Mouse (Mus musculus) neural tube, embryonic 15.5 days (tissue): ENCODE measurements at regions not wholly inside any gene's neighbourhood (a gene's known extent, or its start where the extent isn't known, plus 50 kb on each side); places are given as distances from the start of the nearest gene placed in this dataset.

Experiments used
- ATAC-seq: fragments of 200-750 bp; cut with Nextera tagmentation; 2 replicates; pipeline ENCODE4 v1.8.0; 2017; ENCODE audit warnings: mild to moderate bottlenecking, moderate TSS enrichment, moderate library complexity; ENCODE audit not compliant: low FRiP score
- H3K27ac ChIP-seq: fragments of 300-500 bp; sonication (generic); replicated peaks from 2 replicates; pipeline ENCODE4 v1.5.1; 2015; ENCODE audit warnings: mild to moderate bottlenecking, inconsistent platforms
- H3K27me3 ChIP-seq: fragments of 300-500 bp; sonication (generic); replicated peaks from 2 replicates; pipeline ENCODE4 v1.6.1; 2015; ENCODE audit warnings: inconsistent platforms
- H3K36me3 ChIP-seq: fragments of 300-500 bp; sonication (generic); 2 replicates; pipeline ENCODE4 v1.6.1; 2015; ENCODE audit warnings: inconsistent platforms
- H3K4me1 ChIP-seq: fragments of 300-500 bp; sonication (generic); 2 replicates; pipeline ENCODE4 v1.6.1; 2015; ENCODE audit warnings: inconsistent platforms
- H3K4me2 ChIP-seq: fragments of 300-500 bp; sonication (generic); 2 replicates; pipeline ENCODE4 v1.6.1; 2015; ENCODE audit warnings: inconsistent platforms, mild to moderate bottlenecking, moderate library complexity
- H3K4me3 ChIP-seq: fragments of 300-500 bp; sonication (generic); replicated peaks from 2 replicates; pipeline ENCODE4 v1.5.1; 2015; ENCODE audit warnings: mild to moderate bottlenecking, inconsistent platforms
- H3K9ac ChIP-seq: fragments of 300-500 bp; sonication (generic); replicated peaks from 2 replicates; pipeline ENCODE4 v1.6.1; 2015; ENCODE audit warnings: mild to moderate bottlenecking, inconsistent platforms
- H3K9me3 ChIP-seq: fragments of 300-500 bp; sonication (generic); replicated peaks from 2 replicates; pipeline ENCODE4 v1.6.1; 2016; ENCODE audit warnings: inconsistent platforms
- WGBS: fragments of 180-500 bp; shearing (Covaris S2); methylation state at CpG from one replicate; pipeline ENCODE4 v1.1.7; 2015; ENCODE audit warnings: mixed read lengths; 5-methylcytosine and 5-hydroxymethylcytosine counted together

DNA sequence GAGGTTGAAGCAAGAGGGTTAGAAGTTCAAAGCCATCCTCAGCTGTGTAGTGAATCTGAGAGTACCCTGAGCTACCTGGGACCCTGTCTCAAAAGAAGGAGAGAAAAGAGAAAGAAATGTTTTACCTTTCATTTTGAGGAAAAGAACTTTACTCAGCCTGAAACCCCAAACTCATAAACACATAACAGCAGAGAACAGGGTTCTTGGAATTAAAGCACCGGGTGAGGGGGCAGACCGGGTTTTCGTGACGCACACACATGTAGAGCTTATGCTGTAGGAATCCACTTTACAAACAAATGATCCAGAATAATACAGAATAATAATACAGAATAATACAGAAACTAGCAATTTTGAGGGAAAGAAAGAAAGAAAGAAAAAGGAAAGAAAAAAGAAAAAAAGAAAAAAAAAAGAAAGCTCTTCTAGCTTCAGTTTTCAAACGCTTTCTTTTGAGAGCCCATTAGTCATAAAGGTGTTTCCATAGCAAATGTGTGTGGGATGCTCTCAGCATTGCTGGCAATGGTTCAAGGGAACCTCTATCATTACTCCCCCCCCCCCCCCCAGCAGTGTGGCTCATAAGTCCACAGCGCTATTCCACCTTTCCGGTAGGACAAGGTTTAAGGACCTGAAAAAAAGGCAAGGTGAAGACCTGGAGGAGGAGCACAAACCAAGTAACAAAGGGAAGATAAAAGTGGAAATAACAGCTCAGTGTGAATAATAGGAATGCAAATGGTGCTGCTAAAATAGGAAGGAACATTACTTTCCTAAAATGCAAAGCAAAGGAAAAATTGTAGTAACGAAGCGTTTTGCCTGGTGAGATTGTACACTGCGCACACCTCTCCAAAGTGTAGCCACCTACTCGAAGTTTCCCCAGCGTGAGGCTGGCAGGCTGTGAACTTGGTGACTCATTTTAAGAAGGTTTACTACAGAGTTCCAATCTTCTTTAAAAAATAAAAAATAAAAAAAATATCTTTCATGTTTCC is 110.3 kb downstream of the Btg1 start:
- WGBS: 87% methylated on average over 12 of the region's 12 CpGs
- Histone ChIP-seq H3K36me3 (no peaks in the 10 kb centered on the region), H3K4me3 (no peak overlapping the region), H3K4me2 (no peak overlapping the region), H3K9me3 (no peaks in the 10 kb centered on the region), H3K27me3 (no peaks in the 10 kb centered on the region), H3K4me1 (peaks cover 8% of the 10 kb centered on the region), H3K27ac (no peak overlapping the region), H3K9ac (no peak overlapping the region)
- ATAC-seq: no peak

DNA sequence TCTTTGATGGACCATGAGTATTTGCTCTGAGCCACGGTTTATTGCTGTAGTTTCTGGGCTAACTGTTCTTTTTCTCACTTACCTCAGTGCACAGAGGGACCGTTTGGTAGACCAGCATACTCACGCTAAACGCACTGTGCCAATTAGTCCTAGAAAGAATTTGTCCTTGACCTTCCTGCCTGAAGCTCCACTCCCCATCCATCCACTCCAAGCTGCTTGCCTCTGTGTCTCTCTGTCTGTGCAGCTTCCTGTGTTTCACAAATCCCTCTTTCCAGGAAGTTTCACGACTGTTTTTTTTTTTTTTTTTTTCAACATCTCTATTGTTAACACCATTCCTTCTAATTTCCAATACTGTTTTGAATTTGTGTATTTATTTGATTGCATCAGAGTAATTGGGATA is 116.8 kb downstream of the Btg1 start:
- Histone ChIP-seq H3K27ac (no peak overlapping the region), H3K4me2 (no peak overlapping the region), H3K4me3 (no peak overlapping the region), H3K9me3 (no peaks in the 10 kb centered on the region), H3K36me3 (no peaks in the 10 kb centered on the region), H3K27me3 (no peaks in the 10 kb centered on the region), H3K9ac (no peak overlapping the region), H3K4me1 (no peaks in the 10 kb centered on the region)
- 57% methylated on average over 5 of the region's 5 CpGs for WGBS
- no peak for ATAC-seq

DNA sequence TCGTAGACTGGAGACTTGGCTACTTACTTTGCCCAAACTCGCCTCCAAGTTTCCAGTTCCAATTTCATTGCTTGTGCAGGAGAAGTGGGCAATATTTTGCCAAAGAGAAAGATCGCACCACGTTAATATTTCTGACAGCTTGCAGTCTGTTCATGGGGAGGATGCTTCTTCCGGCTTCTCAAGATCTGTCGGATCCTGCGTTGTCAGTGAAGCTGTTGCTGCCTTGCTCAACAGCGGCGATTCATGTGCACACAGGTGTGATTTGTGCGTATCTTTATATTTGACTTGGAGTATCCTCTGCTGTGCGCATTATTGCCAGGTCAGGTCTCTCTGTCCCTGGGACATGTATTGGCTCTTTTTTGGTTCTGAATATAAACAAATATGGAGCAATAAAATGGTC is 118.3 kb downstream of the Btg1 start:
- no peak overlapping the region for H3K4me3 ChIP-seq
- no peak overlapping the region for H3K27ac ChIP-seq

DNA sequence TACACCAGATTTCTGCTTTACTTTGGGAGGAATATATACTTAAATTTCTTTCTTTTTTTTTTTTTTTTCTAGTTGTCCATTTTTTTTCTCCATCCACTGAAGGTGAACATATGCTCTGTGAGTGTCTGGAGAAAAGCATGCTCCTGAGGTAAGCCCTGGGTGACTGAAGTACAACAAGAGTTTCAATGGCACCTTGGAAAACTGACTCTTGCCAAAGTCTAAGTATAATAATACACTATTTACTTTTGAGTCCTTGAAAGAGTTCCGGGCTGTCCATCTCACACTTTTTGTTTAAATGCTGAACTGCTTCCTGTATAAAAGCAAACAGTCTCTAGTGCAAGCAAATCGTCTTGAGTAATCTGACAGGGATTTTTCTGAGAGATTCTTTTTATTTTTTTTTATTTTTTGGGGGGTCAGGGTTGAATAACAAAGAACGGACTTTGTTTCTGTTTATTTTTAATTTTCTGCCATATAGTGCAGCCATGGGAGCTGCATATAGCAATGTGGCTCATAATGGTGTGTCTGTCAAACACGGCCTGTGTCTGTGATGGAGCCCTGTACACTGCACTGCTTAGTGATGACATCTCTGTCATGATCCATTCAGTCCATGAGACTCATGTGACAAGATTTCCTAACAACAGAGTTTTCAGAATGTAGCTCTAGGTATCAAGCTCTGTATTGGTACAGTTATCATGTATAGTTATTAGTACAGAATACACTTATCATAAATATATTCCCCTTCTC is 119.3 kb downstream of the Btg1 start:
- Histone ChIP-seq H3K4me2 (no peak overlapping the region), H3K9me3 (no peaks in the 10 kb centered on the region), H3K27me3 (no peaks in the 10 kb centered on the region), H3K4me3 (no peak overlapping the region), H3K9ac (no peak overlapping the region), H3K36me3 (no peaks in the 10 kb centered on the region), H3K4me1 (no peaks in the 10 kb centered on the region), H3K27ac (no peak overlapping the region)
- WGBS: 79% methylated on average over 4 of the region's 4 CpGs
- no peak for ATAC-seq

More for the DNA sequence above, 118.3 kb downstream of the Btg1 start:
- ATAC-seq: no peak
- Histone ChIP-seq H3K27me3 (no peaks in the 10 kb centered on the region), H3K4me2 (no peak overlapping the region), H3K9me3 (no peaks in the 10 kb centered on the region), H3K9ac (no peak overlapping the region), H3K4me1 (no peaks in the 10 kb centered on the region), H3K36me3 (no peaks in the 10 kb centered on the region)
- WGBS: 93% methylated on average over 11 of the region's 11 CpGs

DNA sequence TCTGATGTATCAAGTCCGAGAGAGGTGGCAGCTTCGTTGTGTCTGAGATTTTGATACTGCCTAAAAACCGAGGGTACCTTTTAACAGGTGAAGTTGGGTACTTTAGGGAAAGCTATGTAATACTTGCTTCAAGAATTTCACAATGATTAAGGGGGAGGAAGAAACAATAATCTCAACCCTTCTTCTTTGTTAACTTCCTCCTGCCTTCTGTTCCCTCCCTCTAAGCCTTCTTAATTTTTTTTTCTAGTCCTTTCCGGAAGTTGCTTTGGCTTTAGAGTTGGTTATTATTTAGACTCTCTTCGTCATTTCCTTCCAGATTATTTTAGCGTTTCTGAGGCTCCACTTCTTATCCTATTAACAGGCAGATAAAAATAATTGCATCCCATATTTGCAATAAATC is 121.2 kb downstream of the Btg1 start:
- no peaks in the 10 kb centered on the region for H3K9me3 ChIP-seq
- H3K4me3 ChIP-seq: no peak overlapping the region
- no peaks in the 10 kb centered on the region for H3K27me3 ChIP-seq
- H3K27ac ChIP-seq: no peak overlapping the region
- no peaks in the 10 kb centered on the region for H3K36me3 ChIP-seq
- no peak overlapping the region for H3K4me2 ChIP-seq
- H3K9ac ChIP-seq: no peak overlapping the region
- WGBS: 93% methylated on average over 6 of the region's 6 CpGs
- no peaks in the 10 kb centered on the region for H3K4me1 ChIP-seq
- ATAC-seq: no peak

DNA sequence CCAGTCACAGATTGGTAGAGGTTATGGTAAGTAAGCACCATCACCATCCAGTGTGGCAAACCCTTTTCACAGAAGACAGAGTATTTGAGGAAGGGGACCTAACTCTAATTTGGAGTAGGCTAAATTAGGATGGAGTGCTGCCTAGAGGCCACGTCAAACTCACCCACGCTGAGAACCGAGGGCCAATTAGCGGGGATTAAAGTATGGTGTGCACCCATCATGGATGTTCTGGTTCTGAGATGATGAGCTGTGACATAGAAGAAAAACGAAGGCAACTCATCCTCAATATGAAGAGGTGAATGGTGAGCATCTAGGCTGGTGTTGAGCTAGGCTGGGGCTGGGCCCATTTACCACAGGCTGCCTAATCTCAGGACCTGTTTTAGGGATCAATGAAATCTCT is 121.8 kb downstream of the Btg1 start:
- Histone ChIP-seq H3K27ac (no peak overlapping the region), H3K4me1 (no peaks in the 10 kb centered on the region), H3K9ac (no peak overlapping the region), H3K36me3 (no peaks in the 10 kb centered on the region), H3K4me2 (no peak overlapping the region), H3K4me3 (no peak overlapping the region), H3K27me3 (no peaks in the 10 kb centered on the region), H3K9me3 (no peaks in the 10 kb centered on the region)
- 98% methylated on average over 5 of the region's 5 CpGs for WGBS
- no peak for ATAC-seq

DNA sequence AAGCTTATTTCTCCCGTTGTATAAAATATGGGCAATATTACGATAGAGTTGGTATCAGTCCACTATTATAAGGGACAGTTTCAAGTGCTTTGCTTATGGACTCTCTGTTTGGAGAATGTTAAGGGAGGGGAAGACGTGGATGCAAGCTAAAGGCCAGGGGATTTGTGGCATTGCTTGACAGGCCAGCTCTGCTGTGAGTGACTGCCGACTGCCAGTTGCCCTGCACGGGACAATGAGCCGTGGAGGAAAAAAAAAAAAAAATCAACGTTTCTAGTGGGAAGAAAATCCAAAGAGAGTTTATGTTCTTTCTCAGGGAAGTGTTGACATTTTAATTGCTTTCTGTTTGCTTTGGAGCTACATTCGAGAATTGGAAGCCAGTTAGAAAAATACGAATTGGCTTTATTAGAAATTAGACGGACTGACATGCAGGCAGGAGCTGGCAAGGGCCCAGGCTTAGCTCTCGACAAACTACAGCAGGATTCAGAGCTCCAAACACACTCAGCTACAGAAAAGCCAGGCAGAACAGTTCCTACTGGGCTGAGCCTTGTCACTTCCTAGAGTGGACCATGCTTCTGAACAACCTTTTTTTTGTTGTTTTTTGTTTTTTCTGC is 127.5 kb downstream of the Btg1 start:
- no peak overlapping the region for H3K27ac ChIP-seq
- ATAC-seq: no peak
- no peaks in the 10 kb centered on the region for H3K4me1 ChIP-seq
- no peaks in the 10 kb centered on the region for H3K36me3 ChIP-seq
- no peak overlapping the region for H3K4me3 ChIP-seq
- H3K9ac ChIP-seq: no peak overlapping the region
- H3K27me3 ChIP-seq: no peaks in the 10 kb centered on the region
- peak overlapping the region; percentile 20; the same call in 1 of the 2 replicates for H3K4me2 ChIP-seq
- no peaks in the 10 kb centered on the region for H3K9me3 ChIP-seq
- WGBS: 42% methylated on average over 11 of the region's 11 CpGs

DNA sequence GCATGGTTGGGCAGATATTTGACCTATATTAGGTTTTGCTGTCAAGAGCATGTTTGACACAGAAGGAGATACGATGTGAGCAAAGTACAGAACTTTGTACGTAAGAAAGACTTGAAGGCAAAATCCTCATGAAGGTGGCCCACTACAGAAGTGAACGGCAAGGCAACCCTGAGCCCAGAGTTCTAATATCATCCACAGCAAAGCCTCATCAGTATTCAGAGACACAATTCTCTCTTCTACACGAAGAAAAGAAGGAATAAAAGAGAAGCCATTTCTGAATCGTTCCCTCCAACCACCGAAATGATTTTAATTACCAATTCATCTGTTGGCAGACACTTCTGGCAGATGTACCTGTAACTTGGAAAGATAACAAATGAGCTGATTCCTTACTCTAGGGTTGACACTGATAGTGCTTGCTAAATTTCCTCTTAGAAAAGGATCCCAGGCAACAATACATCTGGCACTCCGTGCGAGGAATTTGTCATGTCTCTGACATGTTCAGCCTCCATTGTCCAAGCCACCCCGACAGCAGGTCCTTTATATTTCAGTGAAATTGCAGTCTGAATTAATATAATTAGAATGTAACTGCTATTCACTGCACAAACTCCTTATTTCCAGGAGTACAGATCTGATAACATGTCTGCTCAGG is 130.3 kb downstream of the Btg1 start:
- no peak for ATAC-seq

DNA sequence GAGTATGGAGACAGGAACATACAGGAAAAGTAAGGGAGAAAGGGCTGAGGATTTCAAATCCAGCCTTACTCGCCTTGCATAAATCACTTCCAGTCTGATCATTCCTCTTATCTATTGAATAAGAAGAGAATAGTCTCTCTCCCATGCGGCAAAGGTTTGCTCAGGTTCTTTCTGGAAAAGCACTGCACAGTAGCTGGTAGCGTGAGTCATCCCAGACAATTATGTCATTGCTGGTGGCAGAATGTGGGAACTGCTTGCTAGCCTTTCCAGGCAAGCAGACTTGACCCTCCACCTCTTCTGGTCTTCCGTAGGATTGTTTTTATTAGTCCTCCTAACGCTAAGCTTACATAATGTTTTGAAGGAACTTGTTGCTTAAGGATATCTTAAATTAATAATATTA is 134.1 kb downstream of the Btg1 start:
- Histone ChIP-seq H3K9ac (no peak overlapping the region), H3K4me2 (no peak overlapping the region), H3K4me1 (peaks cover 15% of the 10 kb centered on the region), H3K27me3 (no peaks in the 10 kb centered on the region), H3K4me3 (no peak overlapping the region), H3K9me3 (no peaks in the 10 kb centered on the region), H3K36me3 (no peaks in the 10 kb centered on the region), H3K27ac (no peak overlapping the region)
- WGBS: 54% methylated on average over 5 of the region's 5 CpGs
- no peak for ATAC-seq

More for the DNA sequence above, 130.3 kb downstream of the Btg1 start:
- Histone ChIP-seq H3K27ac (no peak overlapping the region), H3K27me3 (no peaks in the 10 kb centered on the region), H3K36me3 (no peaks in the 10 kb centered on the region), H3K9ac (no peak overlapping the region), H3K9me3 (no peaks in the 10 kb centered on the region), H3K4me1 (peaks cover 8% of the 10 kb centered on the region), H3K4me3 (no peak overlapping the region), H3K4me2 (no peak overlapping the region)
- WGBS: 64% methylated on average over 9 of the region's 9 CpGs

DNA sequence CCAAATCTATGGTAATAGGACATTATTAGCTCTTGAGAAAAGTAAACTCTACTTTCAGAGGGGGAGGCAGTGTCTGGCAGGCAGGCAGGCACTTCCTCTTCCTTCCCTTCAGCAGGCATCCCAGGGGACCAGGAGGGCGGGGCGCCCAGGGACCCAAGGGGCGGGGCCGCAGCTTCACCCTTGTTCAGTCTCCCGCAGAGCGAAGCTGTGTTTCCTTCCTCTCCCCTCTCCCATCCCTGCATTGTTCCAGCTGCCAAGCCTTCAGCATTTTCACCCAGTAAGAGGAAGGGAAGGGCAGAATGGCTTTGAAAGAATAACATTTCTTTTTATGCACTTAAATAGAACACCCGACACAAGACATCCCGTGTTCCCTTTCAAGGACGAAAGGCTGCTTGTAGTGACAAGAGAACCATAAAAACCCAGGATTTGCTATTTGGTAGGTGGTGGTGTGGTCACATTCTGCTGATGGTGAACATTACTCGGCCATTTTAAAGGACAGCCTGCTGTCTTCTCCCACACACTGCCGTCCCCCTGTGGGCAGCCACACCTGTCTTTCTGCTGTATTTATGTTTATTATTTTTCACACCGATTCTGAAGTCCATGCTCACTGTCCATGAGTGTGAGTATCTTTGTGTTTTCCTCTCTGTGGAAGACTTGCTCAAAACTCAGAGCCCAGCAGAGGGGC is 134.9 kb downstream of the Btg1 start:
- H3K4me1 ChIP-seq: peaks cover 16% of the 10 kb centered on the region

DNA sequence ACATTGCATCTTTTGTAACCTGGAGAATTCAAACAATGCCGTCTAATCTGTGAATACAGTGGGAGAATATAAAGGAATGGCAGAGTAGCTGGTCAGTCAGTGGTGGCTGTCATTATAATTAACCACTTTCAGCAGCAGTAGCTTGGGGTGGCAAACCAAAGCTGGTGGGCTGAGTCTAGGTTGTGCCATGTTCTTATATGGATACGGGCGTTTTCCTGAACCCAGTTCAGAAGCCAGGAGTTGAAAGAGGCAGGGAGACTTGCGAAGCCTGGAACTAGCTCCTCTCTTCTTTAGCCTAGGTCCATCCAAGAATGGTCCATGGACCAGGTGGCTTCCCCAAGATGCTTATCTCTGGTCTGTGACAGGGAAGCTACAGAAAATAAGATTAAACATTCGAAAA is 135.7 kb downstream of the Btg1 start:
- Histone ChIP-seq H3K4me1 (peaks cover 16% of the 10 kb centered on the region), H3K27ac (no peak overlapping the region), H3K9ac (no peak overlapping the region), H3K36me3 (no peaks in the 10 kb centered on the region), H3K4me3 (no peak overlapping the region), H3K27me3 (no peaks in the 10 kb centered on the region), H3K4me2 (no peak overlapping the region), H3K9me3 (no peaks in the 10 kb centered on the region)
- WGBS: 89% methylated on average over 5 of the region's 5 CpGs
- ATAC-seq: no peak

More for the DNA sequence above, 134.9 kb downstream of the Btg1 start:
- Histone ChIP-seq H3K9ac (no peak overlapping the region), H3K36me3 (no peaks in the 10 kb centered on the region), H3K27ac (peak overlapping the region; percentile 64), H3K4me2 (peak overlapping the region; percentile 49), H3K4me3 (peak overlapping the region; percentile 15), H3K27me3 (no peaks in the 10 kb centered on the region), H3K9me3 (no peaks in the 10 kb centered on the region)
- whole genome bisulfite sequencing: 7% methylated on average over 12 of the region's 12 CpGs
- ATAC-seq: peak; percentile 53; the same call in 1 of the 2 replicates
